Mouse (Mus musculus) CH12.LX (cell line): ENCODE data around the gene Slc2a4. TPM values are rescaled to one million over a fixed set of nuclear protein-coding genes. Genes with fewer than 3 reads are reported as not detected.

Source experiments
- DNase-seq: peaks from one replicate; pipeline ENCODE4 v3.0.0-alpha.2; 2013; ENCODE audit errors: extremely low read depth
- H3K27ac ChIP-seq: 2 replicates; pipeline ENCODE4 v1.5.1; 2012; ENCODE audit warnings: low read depth, mild to moderate bottlenecking, control low read depth, moderate library complexity; ENCODE audit not compliant: insufficient read depth
- H3K27me3 ChIP-seq: replicated peaks from 2 replicates; pipeline ENCODE3; 2012; ENCODE audit warnings: inconsistent platforms
- H3K36me3 ChIP-seq, 2 experiments: replicated peaks in 1 of 2; 2 replicates each; pipeline versions ENCODE3 to v1.6.1; 2012; ENCODE audit warnings: inconsistent platforms in 1 of 2, low read length in 1 of 2, mild to moderate bottlenecking in 1 of 2, mixed read lengths in 1 of 2, moderate library complexity in 1 of 2; ENCODE audit not compliant: control insufficient read depth in 1 of 2, insufficient read depth in 1 of 2
- H3K4me1 ChIP-seq, 2 experiments: 2 replicates each; pipeline ENCODE4 v1.6.1; 2012; ENCODE audit warnings: inconsistent platforms in 1 of 2, moderate library complexity in 1 of 2; ENCODE audit not compliant: insufficient read depth in 2 of 2, control insufficient read depth in 1 of 2
- H3K4me2 ChIP-seq: 2 replicates; pipeline ENCODE4 v1.6.1; 2012; ENCODE audit warnings: low read depth, mild to moderate bottlenecking, control low read depth; ENCODE audit not compliant: poor library complexity, insufficient read depth, severe bottlenecking
- H3K4me3 ChIP-seq, 3 experiments: fragments of 150-350 bp in 1 of 3; sonication (generic) in 1 of 3; replicated peaks in 1 of 3; 2 replicates each; pipeline versions ENCODE3 to v1.5.1; 2011 to 2012; ENCODE audit warnings: low read depth in 2 of 3, low read length in 2 of 3, mild to moderate bottlenecking in 2 of 3, moderate library complexity in 2 of 3, control low read depth in 1 of 3, improper control_type of control experiment in 1 of 3, inconsistent platforms in 1 of 3, mixed read lengths in 1 of 3; ENCODE audit not compliant: poor library complexity in 1 of 3
- H3K79me2 ChIP-seq: replicated peaks from 2 replicates; pipeline ENCODE4 v1.6.1; 2012; ENCODE audit warnings: mild to moderate bottlenecking, moderate library complexity; ENCODE audit not compliant: control insufficient read depth, poor library complexity, insufficient read depth, severe bottlenecking; ENCODE audit errors: extremely low read depth
- H3K9ac ChIP-seq: 2 replicates; pipeline ENCODE4 v1.6.1; 2012; ENCODE audit warnings: low read depth, mild to moderate bottlenecking, control low read depth, moderate library complexity; ENCODE audit not compliant: insufficient read depth
- H3K9me3 ChIP-seq: replicated peaks from 2 replicates; pipeline ENCODE3; 2012; ENCODE audit warnings: low read length, inconsistent platforms, mixed read lengths
- CHD2 ChIP-seq: IDR thresholded peaks from 2 replicates; pipeline ENCODE4 v1.6.1; 2011; ENCODE audit warnings: low read length, improper control_type of control experiment
- MXI1 ChIP-seq: IDR thresholded peaks from 2 replicates; pipeline ENCODE4 v1.6.1; 2011; ENCODE audit warnings: mild to moderate bottlenecking, low read depth, low read length, improper control_type of control experiment
- MYC ChIP-seq: IDR thresholded peaks from 2 replicates; pipeline ENCODE4 v1.6.1; 2011; ENCODE audit warnings: low read depth, mild to moderate bottlenecking, improper control_type of control experiment, low read length
- POLR2AphosphoS2 ChIP-seq: IDR thresholded peaks from 2 replicates; pipeline ENCODE4 v1.6.1; 2011; ENCODE audit warnings: low read depth, low read length, improper control_type of control experiment
- RAD21 ChIP-seq: IDR thresholded peaks from 2 replicates; pipeline ENCODE4 v1.6.1; 2011; ENCODE audit warnings: low read depth, mild to moderate bottlenecking, low read length, improper control_type of control experiment, moderate library complexity
- RCOR1 ChIP-seq: conservative IDR thresholded peaks from 2 replicates; pipeline ENCODE4 v1.6.1; 2012; ENCODE audit warnings: low read depth, mild to moderate bottlenecking, inconsistent platforms, low read length, improper control_type of control experiment
- TCF12 ChIP-seq: IDR thresholded peaks from 2 replicates; pipeline ENCODE4 v1.6.1; 2014; ENCODE audit warnings: low read depth, mild to moderate bottlenecking, inconsistent platforms, low read length, improper control_type of control experiment
- ZKSCAN1 ChIP-seq: IDR thresholded peaks from 2 replicates; pipeline ENCODE4 v1.6.1; 2012; ENCODE audit warnings: low read depth, inconsistent platforms, low read length, improper control_type of control experiment, borderline replicate concordance
- ZMIZ1 ChIP-seq: IDR thresholded peaks from 2 replicates; pipeline ENCODE4 v1.6.1; 2012; ENCODE audit warnings: low read depth, mild to moderate bottlenecking, inconsistent platforms, low read length, improper control_type of control experiment
- dilution Hi-C: fragments of 300-500 bp; cut with MboI; formaldehyde crosslinking; loops from 2 replicates; pipeline ENCODE4 v1.14.3; 2020; ENCODE audit warnings: low sequenced_read_pairs; ENCODE audit not compliant: extremely low pct_unique_long_range_greater_than_20kb, extremely low pct_ligation_motif_present
- in situ Hi-C: fragments of 300-500 bp; cut with MboI; formaldehyde crosslinking; loops from 3 replicates; pipeline ENCODE4 v1.14.3; 2019; ENCODE audit warnings: low sequenced_read_pairs, low pct_ligation_motif_present, low pct_unique_long_range_greater_than_20kb, mixed read lengths
- polyA plus RNA-seq: library from polyadenylated mRNA; unstranded; fragments of >175 nt; gene quantifications from 2 replicates; pipeline ENCODE4 v1.2.1, GENCODE M21; 2012; ENCODE audit warnings: low read depth; ENCODE audit not compliant: insufficient read length
- total RNA-seq, 2 experiments: library from RNA; depleted of rRNA; stranded (reverse); fragments of 300-350 nt in 1 of 2; fragments of >200 nt in 1 of 2; gene quantifications; 2 replicates each; pipeline ENCODE4 v1.2.3; 2012 to 2014

The Slc2a4 gene
- total and polyA plus RNA-seq, 3 experiments, result 2.3 to 3.8 (median 2.6) TPM

DNA sequence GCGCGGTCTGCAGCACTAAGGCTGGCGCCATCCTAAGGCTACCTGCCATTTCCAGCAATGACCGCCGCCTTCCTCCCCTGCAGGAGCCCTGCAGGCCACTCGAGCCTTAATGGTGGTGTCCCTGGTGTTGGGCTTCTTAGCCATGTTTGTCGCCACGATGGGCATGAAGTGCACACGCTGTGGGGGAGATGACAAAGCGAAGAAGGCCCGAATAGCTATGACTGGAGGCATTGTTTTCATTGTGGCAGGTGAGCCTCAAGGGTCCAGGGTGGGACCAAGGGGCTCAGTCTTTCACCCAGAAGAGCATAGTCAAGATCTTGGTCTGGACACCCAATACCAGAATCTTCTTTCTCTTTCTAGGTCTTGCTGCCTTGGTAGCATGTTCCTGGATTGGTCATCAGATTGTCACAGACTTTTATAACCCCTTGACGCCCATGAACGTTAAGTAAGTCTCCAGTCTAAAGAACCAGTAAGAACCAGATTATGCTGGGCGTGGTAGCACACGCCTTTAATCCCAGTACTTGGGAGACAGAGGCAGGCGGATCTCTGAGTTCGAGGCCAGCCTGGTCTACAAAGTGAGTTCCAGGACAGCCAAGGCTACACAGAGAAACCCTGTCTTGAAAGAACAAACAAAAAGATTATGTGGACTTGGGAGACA, 19.0 kb upstream of the Slc2a4 start:
- DNase-seq, result no peak
- peaks cover 14 to 35% of the 10 kb centered on the region in 2 experiments for H3K36me3 ChIP-seq
- H3K27me3 ChIP-seq, result no peaks in the 10 kb centered on the region
- in situ Hi-C loops, result no loop called here
- no peak overlapping the region for H3K4me3 ChIP-seq
- peaks cover 19 to 36% of the 10 kb centered on the region in 2 experiments for H3K4me1 ChIP-seq
- TF ChIP-seq POLR2AphosphoS2 (peak; percentile 73), MXI1 (no peak), CHD2 (0 out of 2 replicates have a peak, but pooled peaks have one; percentile 12)
- dilution Hi-C loops, result no loop called here
- no peak overlapping the region for H3K9ac ChIP-seq
- peaks cover 24% of the 10 kb centered on the region for H3K9me3 ChIP-seq
- H3K79me2 ChIP-seq, result no peaks in the 10 kb centered on the region
- no peak overlapping the region for H3K27ac ChIP-seq
- H3K4me2 ChIP-seq, result no peak overlapping the region

GRCm38 (mm10) chr11:69966006-69966859, 18.2 kb upstream of the Slc2a4 start:
- Histone ChIP-seq H3K27ac (no peak overlapping the region), H3K9ac (no peak overlapping the region), H3K36me3 (peaks cover 11 to 29% of the 10 kb centered on the region in 2 experiments), H3K4me2 (no peak overlapping the region), H3K9me3 (peaks cover 24% of the 10 kb centered on the region), H3K4me1 (peaks cover 19 to 35% of the 10 kb centered on the region in 2 experiments), H3K79me2 (no peaks in the 10 kb centered on the region), H3K27me3 (no peaks in the 10 kb centered on the region), H3K4me3 (no peak overlapping the region)
- TF ChIP-seq MYC (no peak), POLR2AphosphoS2 (no peak), RCOR1 (no peak), ZKSCAN1 (no peak), CHD2 (no peak; the same call in 1 of the 2 replicates), ZMIZ1 (no peak), RAD21 (no peak), TCF12 (no peak)
- dilution Hi-C loops (no loop called here), in situ Hi-C loops (no loop called here)
- DNase-seq, result no peak
